Comparison of ENCODE assay signal across 26 mouse cellular contexts in genomic region chr8:11517366-11518055, GRCm38 (mm10). TPM values are rescaled to one million over a fixed set of nuclear protein-coding genes. Genes with fewer than 3 reads are reported as not detected.
DNase-seq lines count a peak whose midpoint lies in the region; ATAC-seq and TF ChIP-seq lines count a peak whose summit lies in the region.
"Had no signal": no experiment of that assay in that cellular context is flagged by ENCODE, and none has a peak within 500 bp of the region (broad histone marks: within the 10 kb centered on the region; RNA-seq: fewer than 3 reads in every experiment).

No protein-coding gene starts in this region.

- H3K9me3 ChIP-seq in liver, embryonic 11.5 days (ENCODE audit: control insufficient read depth, low read length) = no peaks in the 10 kb centered on the region
- H3K9me3 ChIP-seq in forebrain, embryonic 13.5 days (replicated peaks) = no peaks in the 10 kb centered on the region
- H3K9me3 ChIP-seq: forebrain, embryonic 15.5 days; heart, embryonic 13.5 days; hindbrain, embryonic 13.5 days; limb, embryonic 15.5 days; midbrain, embryonic 15.5 days; neural tube, embryonic 12.5 days had no signal

- no peak for TF ChIP-seq POLR2A in liver, adult 2 months (IDR thresholded peaks at IDR 0.05; ENCODE audit: extremely low read depth, insufficient read depth, low read length)

- peaks cover 11% of the 10 kb centered on the region for H3K36me3 ChIP-seq in liver, adult 2 months (ENCODE audit: control insufficient read depth, insufficient read depth, low read length)
- H3K36me3 ChIP-seq in liver, embryonic 11.5 days (ENCODE audit: control insufficient read depth, insufficient read depth, low read length) = peaks cover 27% of the 10 kb centered on the region
- H3K36me3 ChIP-seq in forebrain, embryonic 13.5 days (ENCODE audit: poor library complexity, severe bottlenecking) = peaks cover 86% of the 10 kb centered on the region

- no peaks in the 10 kb centered on the region for H3K4me1 ChIP-seq in liver, adult 2 months (ENCODE audit: control insufficient read depth, insufficient read depth, low read length)
- H3K4me1 ChIP-seq in liver, embryonic 11.5 days (replicated peaks; ENCODE audit: control insufficient read depth, insufficient read depth, low read length) = peaks cover 20% of the 10 kb centered on the region
- no peaks in the 10 kb centered on the region for H3K4me1 ChIP-seq in forebrain, embryonic 13.5 days
- H3K4me1 ChIP-seq: forebrain, embryonic 15.5 days; hindbrain, embryonic 13.5 days; limb, embryonic 15.5 days; midbrain, embryonic 15.5 days; neural tube, embryonic 12.5 days had no signal

- no peak for ATAC-seq in liver, embryonic 11.5 days (replicated peaks; ENCODE audit: low FRiP score)
- peak; percentile 25; the same call in 1 of the 2 replicates for ATAC-seq in neutrophil, adult 5-6 weeks (ENCODE audit: extremely low read depth, insufficient number of reproducible peaks, low FRiP score, poor library complexity, severe bottlenecking)
- ATAC-seq in forebrain, embryonic 13.5 days = no peak
- ATAC-seq: activated CD4-positive, CD25-positive, alpha-beta regulatory T cell, adult 4 months; forebrain, embryonic 15.5 days; midbrain, embryonic 15.5 days had no signal

- no peaks in the 10 kb centered on the region for H3K79me2 ChIP-seq in liver, adult 2 months (ENCODE audit: control insufficient read depth, insufficient read depth, low read length)

- H3K27ac ChIP-seq in liver, adult 2 months (replicated peaks; ENCODE audit: insufficient read depth, low read depth, low read length) = no peak overlapping the region
- no peak overlapping the region for H3K27ac ChIP-seq in liver, embryonic 11.5 days (ENCODE audit: low read depth, low read length)
- no peak overlapping the region for H3K27ac ChIP-seq in forebrain, embryonic 13.5 days
- H3K27ac ChIP-seq: forebrain, embryonic 15.5 days; heart, embryonic 13.5 days; hindbrain, embryonic 13.5 days; kidney, postnatal 0 days; layer of hippocampus, adult 2 months; limb, embryonic 15.5 days; midbrain, embryonic 15.5 days; neural tube, embryonic 12.5 days had no signal

- no peak overlapping the region for H3K9ac ChIP-seq in liver, adult 2 months (ENCODE audit: low read depth, low read length)
- H3K9ac ChIP-seq in liver, embryonic 11.5 days (ENCODE audit: low read depth, low read length) = no peak overlapping the region
- H3K9ac ChIP-seq in forebrain, embryonic 13.5 days = no peak overlapping the region
- H3K9ac ChIP-seq: forebrain, embryonic 15.5 days; heart, embryonic 13.5 days; hindbrain, embryonic 13.5 days; limb, embryonic 15.5 days; midbrain, embryonic 15.5 days; neural tube, embryonic 12.5 days had no signal

- peak; percentile 80 for DNase-seq in heart, adult 11 months
- no peak for DNase-seq in heart, postnatal 4 days
- DNase-seq in liver, adult 2 months (ENCODE audit: extremely low read depth, low read depth, low spot score) = peak; percentile 25
- no peak for DNase-seq in liver, embryonic 11.5 days (ENCODE audit: low spot score)
- DNase-seq in lung, postnatal 14 days = peak; percentile 53
- no peak for DNase-seq in cerebellum, adult 9-11 months
- DNase-seq: adrenal gland, postnatal 10 days; cerebellum, adult 18-20 months; cerebellum, postnatal 25 days; embryo, embryonic 11 days; gastrocnemius, postnatal 36 days; heart, postnatal 14 days; kidney, adult 18-20 months; left cerebral cortex, postnatal 4 days; thymus, postnatal 25 days had no signal

- H3K27me3 ChIP-seq in liver, adult 2 months (ENCODE audit: control insufficient read depth, insufficient read depth, low read length) = no peaks in the 10 kb centered on the region
- no peaks in the 10 kb centered on the region for H3K27me3 ChIP-seq in liver, embryonic 11.5 days (replicated peaks; ENCODE audit: control insufficient read depth, insufficient read depth, low read length)
- no peaks in the 10 kb centered on the region for H3K27me3 ChIP-seq in forebrain, embryonic 13.5 days
- H3K27me3 ChIP-seq: forebrain, embryonic 15.5 days; heart, embryonic 13.5 days; hindbrain, embryonic 13.5 days; limb, embryonic 15.5 days; midbrain, embryonic 15.5 days; neural tube, embryonic 12.5 days had no signal

- H3K4me3 ChIP-seq in liver, adult 2 months (ENCODE audit: insufficient read depth, low read depth, low read length) = no peak overlapping the region
- no peak overlapping the region for H3K4me3 ChIP-seq in liver, embryonic 11.5 days (ENCODE audit: low read depth, low read length)
- no peak overlapping the region for H3K4me3 ChIP-seq in forebrain, embryonic 13.5 days
- H3K4me3 ChIP-seq: forebrain, embryonic 15.5 days; heart, embryonic 13.5 days; hindbrain, embryonic 13.5 days; layer of hippocampus, adult 2 months; limb, embryonic 15.5 days; midbrain, embryonic 15.5 days; neural tube, embryonic 12.5 days had no signal

- H3K4me2 ChIP-seq in liver, embryonic 11.5 days = no peak overlapping the region
- H3K4me2 ChIP-seq in forebrain, embryonic 13.5 days = no peak overlapping the region
- H3K4me2 ChIP-seq: forebrain, embryonic 15.5 days; heart, embryonic 13.5 days; hindbrain, embryonic 13.5 days; limb, embryonic 15.5 days; midbrain, embryonic 15.5 days; neural tube, embryonic 12.5 days had no signal

- no peak for TF ChIP-seq CTCF in liver, adult 2 months (IDR thresholded peaks at IDR 0.05; ENCODE audit: low read depth, low read length)

- 79% methylated on average over 16 of the region's 16 CpGs for WGBS in liver, adult 2 months
- 80% methylated on average over 16 of the region's 16 CpGs for WGBS in liver, embryonic 11.5 days
- 89% methylated on average over 16 of the region's 16 CpGs for WGBS in forebrain, embryonic 13.5 days

RNA-seq across cellular contexts. Expression of gene Naxd, which starts 20.2 kb away (rescaled TPM):
- total RNA-seq in heart, postnatal 4 days (2021) = 10 to 100 TPM; 37.1 to 39.1 TPM
- 84.7 and 94.8 TPM in 2 replicates for total RNA-seq in liver, adult 2 months (2014; rRNA removed)
- polyA plus RNA-seq in liver, adult 2 months (2012; rRNA removed) = 110 and 112 TPM in 2 replicates
- 68.7 and 73.8 TPM in 2 replicates for polyA plus RNA-seq in liver, embryonic 11.5 days (2014; fragmentation: Nextera tagmentation; extraction: Ambion mirVana)
- 55.1 and 63.1 TPM in 2 replicates for total RNA-seq in neutrophil, adult 5-6 weeks (2017)
- 152 and 158 TPM in 2 replicates for polyA plus RNA-seq in forebrain, embryonic 13.5 days (2015; fragmentation: Nextera tagmentation; extraction: Ambion mirVana)

RNA-seq across cellular contexts. Expression of gene Cars2, which starts 33.1 kb away (rescaled TPM):
- 10 to 100 TPM; 31.9 to 36.3 TPM for total RNA-seq in heart, postnatal 4 days (2021)
- total RNA-seq in liver, adult 2 months (2014; rRNA removed) = 22.6 and 23.9 TPM in 2 replicates
- polyA plus RNA-seq in liver, adult 2 months (2012; rRNA removed) = 27.0 and 31.2 TPM in 2 replicates
- 32.4 and 33.1 TPM in 2 replicates for polyA plus RNA-seq in liver, embryonic 11.5 days (2014; fragmentation: Nextera tagmentation; extraction: Ambion mirVana)
- 27.9 and 32.9 TPM in 2 replicates for total RNA-seq in neutrophil, adult 5-6 weeks (2017)
- polyA plus RNA-seq in forebrain, embryonic 13.5 days (2015; fragmentation: Nextera tagmentation; extraction: Ambion mirVana) = 22.6 and 23.9 TPM in 2 replicates

RNA-seq across cellular contexts. Expression of gene Ing1, which starts 37.9 kb away (rescaled TPM):
- total RNA-seq in heart, postnatal 4 days (2021) = 10 to 100 TPM; 34.7 to 38.1 TPM
- total RNA-seq in liver, adult 2 months (2014; rRNA removed) = 5.8 and 9.5 TPM in 2 replicates
- polyA plus RNA-seq in liver, adult 2 months (2012; rRNA removed) = 5.5 and 6.5 TPM in 2 replicates
- polyA plus RNA-seq in liver, embryonic 11.5 days (2014; fragmentation: Nextera tagmentation; extraction: Ambion mirVana) = 26.7 and 31.2 TPM in 2 replicates
- 113 and 115 TPM in 2 replicates for total RNA-seq in neutrophil, adult 5-6 weeks (2017)
- 43.5 and 47.3 TPM in 2 replicates for polyA plus RNA-seq in forebrain, embryonic 13.5 days (2015; fragmentation: Nextera tagmentation; extraction: Ambion mirVana)

RNA-seq across cellular contexts. Expression of gene Rab20, which starts 39.0 kb away (rescaled TPM):
- total RNA-seq in heart, postnatal 4 days (2021) = 10 to 100 TPM; 31.3 to 33.6 TPM
- total RNA-seq in liver, adult 2 months (2014; rRNA removed) = 15.9 and 19.7 TPM in 2 replicates
- polyA plus RNA-seq in liver, adult 2 months (2012; rRNA removed) = 21.2 and 23.0 TPM in 2 replicates
- polyA plus RNA-seq in liver, embryonic 11.5 days (2014; fragmentation: Nextera tagmentation; extraction: Ambion mirVana) = 3.2 and 4.5 TPM in 2 replicates
- 11.7 and 15.4 TPM in 2 replicates for total RNA-seq in neutrophil, adult 5-6 weeks (2017)
- 0.34 and 0.69 TPM in 2 replicates for polyA plus RNA-seq in forebrain, embryonic 13.5 days (2015; fragmentation: Nextera tagmentation; extraction: Ambion mirVana)
- total RNA-seq: layer of hippocampus, adult 2 months had no signal

Comparison
In these comparisons a context has a peak if more than half of its experiments do, and no peak if none do; other contexts are left out.
1. DNase-seq: peak in heart, adult 11 months (single experiment), liver, adult 2 months (single experiment) and lung, postnatal 14 days (single experiment); none in heart, postnatal 4 days (single experiment), liver, embryonic 11.5 days (single experiment) and cerebellum, adult 9-11 months (single experiment).